Comparison of ENCODE assay signal across 7 mouse cellular contexts in genomic region chr14:8215208-8215778, GRCm38 (mm10). TPM values are rescaled to one million over a fixed set of nuclear protein-coding genes. Genes with fewer than 3 reads are reported as not detected.
DNase-seq lines count a peak whose midpoint lies in the region; ATAC-seq and TF ChIP-seq lines count a peak whose summit lies in the region.

No protein-coding gene starts in this region.

- no peak for TF ChIP-seq POLR2A in thymus, adult 2 months (IDR thresholded peaks at IDR 0.05; ENCODE audit: control insufficient read depth, extremely low read depth, insufficient read depth, low read length, poor library complexity)
- TF ChIP-seq POLR2A in kidney, adult 2 months (IDR thresholded peaks at IDR 0.05; ENCODE audit: low read depth, low read length), result no peak

- WGBS in thymus, adult 2 months, result 61% methylated on average over 21 of the region's 21 CpGs
- WGBS in embryonic facial prominence, embryonic 13.5 days, result 15% methylated on average over 21 of the region's 21 CpGs
- WGBS in kidney, adult 2 months, result 29% methylated on average over 21 of the region's 21 CpGs
- whole genome bisulfite sequencing in midbrain, embryonic 10.5 days, result 11% methylated on average over 21 of the region's 21 CpGs

- no peak overlapping the region for H3K4me3 ChIP-seq in thymus, adult 2 months (ENCODE audit: control insufficient read depth, insufficient read depth, low read length)
- H3K4me3 ChIP-seq in embryonic facial prominence, embryonic 13.5 days, result peak overlapping the region; percentile 75
- peak overlapping the region; percentile 38 for H3K4me3 ChIP-seq in kidney, adult 2 months (ENCODE audit: insufficient read depth, low read depth, low read length)
- H3K4me3 ChIP-seq in midbrain, embryonic 10.5 days, result peak overlapping the region; percentile 68

- no peaks in the 10 kb centered on the region for H3K36me3 ChIP-seq in thymus, adult 2 months (ENCODE audit: control insufficient read depth, insufficient read depth, low read length)
- H3K36me3 ChIP-seq in embryonic facial prominence, embryonic 13.5 days, result no peaks in the 10 kb centered on the region
- H3K36me3 ChIP-seq in kidney, adult 2 months (ENCODE audit: control insufficient read depth, insufficient read depth, low read length), result no peaks in the 10 kb centered on the region
- H3K36me3 ChIP-seq in midbrain, embryonic 10.5 days, result no peaks in the 10 kb centered on the region

- peak overlapping the region; percentile 85 for H3K4me2 ChIP-seq in embryonic facial prominence, embryonic 13.5 days

- peaks cover 6% of the 10 kb centered on the region for H3K4me1 ChIP-seq in thymus, adult 2 months (replicated peaks; ENCODE audit: control insufficient read depth, insufficient read depth, low read length)
- H3K4me1 ChIP-seq in embryonic facial prominence, embryonic 13.5 days, result peaks cover 16% of the 10 kb centered on the region
- peaks cover 30% of the 10 kb centered on the region for H3K4me1 ChIP-seq in kidney, adult 2 months (ENCODE audit: control insufficient read depth, insufficient read depth, low read length)
- H3K4me1 ChIP-seq in midbrain, embryonic 10.5 days, result peaks cover 47% of the 10 kb centered on the region

- no peak for TF ChIP-seq CTCF in thymus, adult 2 months (IDR thresholded peaks at IDR 0.05; ENCODE audit: borderline replicate concordance, control insufficient read depth, extremely low read depth, insufficient read depth, low read length, poor library complexity)
- TF ChIP-seq CTCF in kidney, adult 2 months (conservative IDR thresholded peaks at IDR 0.05; ENCODE audit: insufficient read depth, insufficient read length, low read depth, low read length), result 0 out of 2 replicates have a peak, but pooled peaks have one; percentile 22

- no peak for ATAC-seq in embryonic facial prominence, embryonic 13.5 days (ENCODE audit: insufficient number of reproducible peaks, insufficient read depth, low FRiP score, low TSS enrichment, low read depth)

- DNase-seq in thymus, postnatal 4 days, result peak; percentile 16
- no peak for DNase-seq in thymus, adult 2 months
- peak; percentile 49 for DNase-seq in kidney, adult 2 months
- peak; percentile 30 for DNase-seq in midbrain, embryonic 10.5 days (ENCODE audit: low spot score)
- DNase-seq in retina, embryonic 14.5 days (ENCODE audit: low spot score), result no peak
- DNase-seq in spleen, postnatal 36 days (ENCODE audit: low spot score in 2 of 2), result no peak

- no peaks in the 10 kb centered on the region for H3K27me3 ChIP-seq in thymus, adult 2 months (ENCODE audit: control insufficient read depth, insufficient read depth, low read length)
- H3K27me3 ChIP-seq in embryonic facial prominence, embryonic 13.5 days, result no peaks in the 10 kb centered on the region; the same call in 1 of the 2 replicates
- H3K27me3 ChIP-seq in kidney, adult 2 months (replicated peaks; ENCODE audit: control insufficient read depth, insufficient read depth, low read length), result no peaks in the 10 kb centered on the region
- peaks cover 47% of the 10 kb centered on the region for H3K27me3 ChIP-seq in midbrain, embryonic 10.5 days (ENCODE audit: low read depth, poor library complexity, severe bottlenecking)

- H3K9ac ChIP-seq in embryonic facial prominence, embryonic 13.5 days, result peak overlapping the region; percentile 92

- H3K27ac ChIP-seq in thymus, adult 2 months (ENCODE audit: control insufficient read depth, insufficient read depth, low read length), result no peak overlapping the region
- H3K27ac ChIP-seq in embryonic facial prominence, embryonic 13.5 days, result no peak overlapping the region
- H3K27ac ChIP-seq in kidney, adult 2 months (ENCODE audit: insufficient read depth, low read depth, low read length), result no peak overlapping the region
- no peak overlapping the region for H3K27ac ChIP-seq in midbrain, embryonic 10.5 days (replicated peaks)

- H3K9me3 ChIP-seq in embryonic facial prominence, embryonic 13.5 days, result no peaks in the 10 kb centered on the region
- H3K9me3 ChIP-seq in midbrain, embryonic 10.5 days (replicated peaks), result no peaks in the 10 kb centered on the region

RNA-seq across cellular contexts. Expression of gene Kctd6, which starts 1.4 kb away (rescaled TPM):
- polyA plus RNA-seq in thymus, adult 2 months (2012; rRNA removed), result 6.6 and 7.3 TPM in 2 replicates
- polyA plus RNA-seq in embryonic facial prominence, embryonic 13.5 days (2015; fragmentation: Nextera tagmentation; extraction: Ambion mirVana), result 3.5 and 7.5 TPM in 2 replicates
- polyA plus RNA-seq in kidney, adult 2 months (2012; rRNA removed), result 16.2 and 17.2 TPM in 2 replicates
- 2.4 and 2.6 TPM in 2 replicates for polyA plus RNA-seq in midbrain, embryonic 10.5 days (2016; fragmentation: Nextera tagmentation; extraction: Ambion mirVana)

RNA-seq across cellular contexts. Expression of gene Pdhb, which starts 42.5 kb away (rescaled TPM):
- polyA plus RNA-seq in thymus, adult 2 months (2012; rRNA removed), result 79.8 and 88.9 TPM in 2 replicates
- polyA plus RNA-seq in embryonic facial prominence, embryonic 13.5 days (2015; fragmentation: Nextera tagmentation; extraction: Ambion mirVana), result 203 TPM in 2 replicates
- 100 and 134 TPM in 2 replicates for polyA plus RNA-seq in kidney, adult 2 months (2012; rRNA removed)
- polyA plus RNA-seq in midbrain, embryonic 10.5 days (2016; fragmentation: Nextera tagmentation; extraction: Ambion mirVana), result 214 and 225 TPM in 2 replicates

RNA-seq across cellular contexts. Expression of gene Acox2, which starts 43.9 kb away (rescaled TPM):
- polyA plus RNA-seq in thymus, adult 2 months (2012; rRNA removed), result 0.46 and 0.84 TPM in 2 replicates
- 0.80 TPM in 1 of 2 replicates, not detected in the other for polyA plus RNA-seq in embryonic facial prominence, embryonic 13.5 days (2015; fragmentation: Nextera tagmentation; extraction: Ambion mirVana)
- polyA plus RNA-seq in kidney, adult 2 months (2012; rRNA removed), result 190 and 252 TPM in 2 replicates
- 0.05 TPM in 1 of 2 replicates, not detected in the other for polyA plus RNA-seq in midbrain, embryonic 10.5 days (2016; fragmentation: Nextera tagmentation; extraction: Ambion mirVana)

Comparison
In these comparisons a context has a peak if more than half of its experiments do, and no peak if none do; other contexts are left out.
1. DNase-seq: peak in thymus, postnatal 4 days (single experiment), kidney, adult 2 months (single experiment) and midbrain, embryonic 10.5 days (single experiment); none in thymus, adult 2 months (single experiment), retina, embryonic 14.5 days (single experiment) and spleen, postnatal 36 days (0 of 2).
2. RNA of gene Acox2, which starts 43.9 kb away (polyA plus RNA-seq): 190 to 252 TPM in kidney, adult 2 months; 0.46 to 0.84 TPM in thymus, adult 2 months, 0.05 TPM in midbrain, embryonic 10.5 days and 0.80 TPM in embryonic facial prominence, embryonic 13.5 days; every median in the first group is over 100 times any median in the second.